Mouse (Mus musculus) stomach, postnatal 0 days (tissue): Measurements from ENCODE around the gene Prpf4. TPM values are rescaled to one million over a fixed set of nuclear protein-coding genes. Genes with fewer than 3 reads are reported as not detected.

Source experiments
- ATAC-seq: fragments of 200-750 bp; cut with Nextera tagmentation; 2 replicates; pipeline ENCODE4 v1.8.0; 2017; ENCODE audit not compliant: low FRiP score, low TSS enrichment
- DNase-seq: peaks from one replicate; pipeline ENCODE4 v3.0.0-alpha.2; 2016; ENCODE audit warnings: low spot score
- H3K27ac ChIP-seq: fragments of 300-500 bp; sonication (generic); replicated peaks from 2 replicates; pipeline ENCODE4 v1.5.1; 2014; ENCODE audit warnings: mild to moderate bottlenecking, control low read depth
- H3K27me3 ChIP-seq: fragments of 300-500 bp; sonication (generic); 2 replicates; pipeline ENCODE4 v1.6.1; 2014; ENCODE audit warnings: low read length; ENCODE audit not compliant: control insufficient read depth, insufficient read depth
- H3K36me3 ChIP-seq: fragments of 300-500 bp; sonication (generic); 2 replicates; pipeline ENCODE4 v1.6.1; 2014; ENCODE audit warnings: low read length, mixed read lengths; ENCODE audit not compliant: control insufficient read depth, insufficient read depth
- H3K4me1 ChIP-seq: fragments of 300-500 bp; sonication (generic); replicated peaks from 2 replicates; pipeline ENCODE4 v1.6.1; 2014; ENCODE audit warnings: antibody characterized with exemption; ENCODE audit not compliant: control insufficient read depth, insufficient read depth
- H3K4me2 ChIP-seq: fragments of 300-500 bp; sonication (generic); replicated peaks from 2 replicates; pipeline ENCODE4 v1.6.1; 2014; ENCODE audit warnings: low read depth, mild to moderate bottlenecking, control low read depth, moderate library complexity
- H3K4me3 ChIP-seq: fragments of 300-500 bp; sonication (generic); 2 replicates; pipeline ENCODE4 v1.5.1; 2014; ENCODE audit warnings: low read depth, low read length, control low read depth
- H3K9ac ChIP-seq: fragments of 300-500 bp; sonication (generic); 2 replicates; pipeline ENCODE4 v1.6.1; 2014; ENCODE audit warnings: mild to moderate bottlenecking, low read length, control low read depth, mixed read lengths
- H3K9me3 ChIP-seq: fragments of 300-500 bp; sonication (generic); 2 replicates; pipeline ENCODE4 v1.6.1; 2016; ENCODE audit warnings: low read length; ENCODE audit not compliant: control insufficient read depth
- CTCF ChIP-seq: IDR thresholded peaks from 2 replicates; pipeline ENCODE4 v1.5.1; 2016; ENCODE audit warnings: antibody characterized with exemption, low read depth, mild to moderate bottlenecking, moderate library complexity
- EP300 ChIP-seq: optimal IDR thresholded peaks from 2 replicates; pipeline ENCODE3; 2016; ENCODE audit warnings: antibody characterized with exemption
- WGBS: fragments of 180-500 bp; shearing (Covaris S2); extraction: QIAGEN DNeasy Blood & Tissue Kit; methylation state at CpG from one replicate; pipeline ENCODE4 v1.1.7; 2014; 5-methylcytosine and 5-hydroxymethylcytosine counted together
- polyA plus RNA-seq: library from polyadenylated mRNA; unstranded; fragments of >200 nt; fragmentation: Nextera tagmentation; extraction: Ambion mirVana; gene quantifications from 2 replicates; pipeline ENCODE4 v1.2.1, GENCODE M21; 2015

Prpf4 gene
- polyA plus RNA-seq, 1 experiment from 2014 or later: 7.6 TPM

GRCm38 (mm10) chr4:62470598-62471051, 62.0 kb downstream of the Prpf4 start, which contains the start of gene Wdr31:
Gene Wdr31, minus strand, starts transcription at chr4:62470896.
- peak; percentile 88 for DNase-seq
- TF ChIP-seq EP300: no peak
- no peak for TF ChIP-seq CTCF
- Histone ChIP-seq H3K4me1 (no peaks in the 10 kb centered on the region), H3K9ac (peak within 1 kb of the TSS; percentile 62), H3K4me2 (peak within 1 kb of the TSS; percentile 77), H3K27me3 (no peaks in the 10 kb centered on the region), H3K36me3 (no peaks in the 10 kb centered on the region), H3K9me3 (no peaks in the 10 kb centered on the region), H3K4me3 (peak within 1 kb of the TSS; percentile 59), H3K27ac (no peak within 1 kb of the TSS)
- under 1% methylated on average over 30 of the region's 30 CpGs for WGBS
- ATAC-seq: peak; percentile 94

GRCm38 (mm10) chr4:62472071-62472470, 63.5 kb downstream of the Prpf4 start:
- H3K4me3 ChIP-seq: no peak overlapping the region
- H3K27ac ChIP-seq: no peak overlapping the region
- no peaks in the 10 kb centered on the region for H3K27me3 ChIP-seq
- TF ChIP-seq CTCF (no peak), EP300 (no peak)
- H3K4me2 ChIP-seq: no peak overlapping the region
- no peaks in the 10 kb centered on the region for H3K4me1 ChIP-seq
- ATAC-seq: no peak
- H3K36me3 ChIP-seq: no peaks in the 10 kb centered on the region
- no peaks in the 10 kb centered on the region for H3K9me3 ChIP-seq
- WGBS: 85% methylated on average over 2 of the region's 2 CpGs
- no peak overlapping the region for H3K9ac ChIP-seq
- no peak for DNase-seq

GRCm38 (mm10) chr4:62475131-62475530, 66.5 kb downstream of the Prpf4 start:
- no peaks in the 10 kb centered on the region for H3K4me1 ChIP-seq
- H3K4me3 ChIP-seq: no peak overlapping the region
- no peaks in the 10 kb centered on the region for H3K27me3 ChIP-seq
- DNase-seq: no peak
- WGBS: 65% methylated on average over 2 of the region's 2 CpGs
- ATAC-seq: no peak
- no peak overlapping the region for H3K9ac ChIP-seq
- TF ChIP-seq CTCF (no peak), EP300 (no peak)
- H3K9me3 ChIP-seq: no peaks in the 10 kb centered on the region
- no peak overlapping the region for H3K27ac ChIP-seq
- no peaks in the 10 kb centered on the region for H3K36me3 ChIP-seq
- H3K4me2 ChIP-seq: no peak overlapping the region

- no peak overlapping the region for H3K27ac ChIP-seq
- no peak overlapping the region for H3K4me3 ChIP-seq
- no peak for DNase-seq
- no peaks in the 10 kb centered on the region for H3K27me3 ChIP-seq
- H3K4me2 ChIP-seq: no peak overlapping the region
- no peaks in the 10 kb centered on the region for H3K36me3 ChIP-seq
- TF ChIP-seq EP300: no peak
- TF ChIP-seq CTCF: no peak
- no peak overlapping the region for H3K9ac ChIP-seq
- no peak for ATAC-seq
- 67% methylated on average over 6 of the region's 6 CpGs for WGBS
- H3K9me3 ChIP-seq: no peaks in the 10 kb centered on the region
- H3K4me1 ChIP-seq: peaks cover 2% of the 10 kb centered on the region; the same call in 1 of the 2 replicates
Observed at GRCm38 (mm10) chr4:62475793-62476192, 67.2 kb downstream of the Prpf4 start.

Other genes starting within 250 kb of the Prpf4 start
- gene Zfp37, start 177.8 kb upstream of the Prpf4 start, polyA plus RNA-seq: 2.9 and 3.2 TPM in 2 replicates
- gene Slc31a2, start 146.2 kb upstream of the Prpf4 start, polyA plus RNA-seq: 32.6 and 35.7 TPM in 2 replicates
- gene Fkbp15, start 48.2 kb upstream of the Prpf4 start, polyA plus RNA-seq: 15.0 and 16.2 TPM in 2 replicates
- gene Slc31a1, start 48.1 kb upstream of the Prpf4 start, polyA plus RNA-seq: 51.4 and 55.0 TPM in 2 replicates
- gene Cdc26, start 155 bp upstream of the Prpf4 start, polyA plus RNA-seq: 83.6 and 91.5 TPM in 2 replicates
- gene Rnf183, start 26.5 kb downstream of the Prpf4 start, polyA plus RNA-seq: 0.23 and 0.24 TPM in 2 replicates
- gene Wdr31, start 62.1 kb downstream of the Prpf4 start, polyA plus RNA-seq: 2.3 and 2.7 TPM in 2 replicates
- 32.5 and 38.1 TPM in 2 replicates for gene Bspry, start 71.3 kb downstream of the Prpf4 start, polyA plus RNA-seq
- 23.5 and 26.0 TPM in 2 replicates for gene Hdhd3, start 94.7 kb downstream of the Prpf4 start, polyA plus RNA-seq
- gene Alad, start 111.1 kb downstream of the Prpf4 start, polyA plus RNA-seq: 161 and 178 TPM in 2 replicates
- gene Pole3, start 116.3 kb downstream of the Prpf4 start, polyA plus RNA-seq: 52.4 and 55.5 TPM in 2 replicates
- 0.18 and 0.35 TPM in 2 replicates for gene 4933430I17Rik, start 116.6 kb downstream of the Prpf4 start, polyA plus RNA-seq
- gene Rgs3, start 151.1 kb downstream of the Prpf4 start, polyA plus RNA-seq: 26.4 and 30.0 TPM in 2 replicates